8 mouse cellular contexts compared by ENCODE assay signal in the genomic region with DNA sequence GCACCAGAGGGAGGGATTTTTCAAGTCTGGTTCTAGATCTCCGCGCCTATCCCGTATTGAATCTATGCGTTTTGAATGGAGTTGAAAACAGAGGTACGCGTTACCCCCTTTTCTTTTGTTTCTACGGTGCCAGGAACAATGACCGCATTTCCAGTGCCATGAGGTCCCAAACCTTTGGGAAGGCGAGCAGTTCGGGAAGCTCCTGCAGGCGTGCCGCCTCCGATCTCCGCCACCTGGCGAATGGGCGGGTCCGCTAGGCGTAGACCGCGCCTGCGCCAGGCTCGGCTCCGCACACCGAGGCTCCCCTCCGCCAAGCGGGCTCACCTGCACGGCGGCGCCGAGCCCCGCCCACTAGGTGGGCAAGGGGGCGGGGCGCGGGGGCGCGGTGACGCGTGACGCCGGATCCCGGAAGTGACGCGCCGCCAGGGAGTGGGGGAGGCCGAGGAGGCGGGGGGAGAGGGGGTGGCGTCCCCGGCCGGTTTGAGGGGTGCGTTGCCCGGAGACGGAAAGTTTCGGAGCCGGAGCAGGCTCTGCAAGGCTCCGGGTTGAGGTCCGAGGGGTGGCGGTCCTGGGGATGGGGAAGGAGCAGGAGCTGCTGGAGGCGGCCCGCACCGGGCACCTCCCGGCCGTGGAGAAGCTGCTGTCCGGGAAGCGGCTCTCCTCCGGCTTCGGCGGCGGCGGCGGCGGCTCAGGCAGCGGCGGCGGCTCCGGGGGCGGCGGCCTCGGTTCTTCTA. TPM values are rescaled to one million over a fixed set of nuclear protein-coding genes. Genes with fewer than 3 reads are reported as not detected.
DNase-seq lines count a peak whose midpoint lies in the region; ATAC-seq and TF ChIP-seq lines count a peak whose summit lies in the region.

A gene (plus strand): TSS at position 419 of the 734 bp plus-strand sequence.

- WGBS in forebrain, embryonic 13.5 days: under 1% methylated on average over 70 of the region's 78 CpGs
- under 1% methylated on average over 78 of the region's 78 CpGs for WGBS in lung, embryonic 14.5 days
- under 1% methylated on average over 76 of the region's 78 CpGs for WGBS in olfactory bulb, adult 2 months
- 1% methylated on average over 77 of the region's 78 CpGs for WGBS in thymus, adult 2 months

- no peaks in the 10 kb centered on the region for H3K9me3 ChIP-seq in ES-Bruce4 (replicated peaks; ENCODE audit: control insufficient read depth, insufficient read depth, low read length, poor library complexity, severe bottlenecking)
- H3K9me3 ChIP-seq in forebrain, embryonic 13.5 days (replicated peaks): no peaks in the 10 kb centered on the region
- no peaks in the 10 kb centered on the region for H3K9me3 ChIP-seq in lung, embryonic 14.5 days (ENCODE audit: low read depth, low read length)

- H3K4me1 ChIP-seq in ES-Bruce4 (ENCODE audit: control insufficient read depth, insufficient read depth, low read length): no peaks in the 10 kb centered on the region
- peaks cover 49% of the 10 kb centered on the region for H3K4me1 ChIP-seq in forebrain, embryonic 13.5 days
- peaks cover 3% of the 10 kb centered on the region; the same call in 1 of the 2 replicates for H3K4me1 ChIP-seq in lung, embryonic 14.5 days (ENCODE audit: insufficient read depth)
- H3K4me1 ChIP-seq in olfactory bulb, adult 2 months (ENCODE audit: control insufficient read depth, insufficient read depth, low read length): peaks cover 10% of the 10 kb centered on the region; the same call in 1 of the 2 replicates
- H3K4me1 ChIP-seq in thymus, adult 2 months (replicated peaks; ENCODE audit: control insufficient read depth, insufficient read depth, low read length): peaks cover 16% of the 10 kb centered on the region

- peak within 1 kb of the TSS; percentile 78 for H3K9ac ChIP-seq in ES-Bruce4 (ENCODE audit: low read depth, poor library complexity, severe bottlenecking)
- H3K9ac ChIP-seq in forebrain, embryonic 13.5 days: peak within 1 kb of the TSS; percentile 90
- peak within 1 kb of the TSS; percentile 90 for H3K9ac ChIP-seq in lung, embryonic 14.5 days

- intact Hi-C loops in heart, postnatal 10 days (cut with DNase I): loop anchor here (1.0 to 5.0 kb wide), 3 partner anchors 61 to 263 kb away; no protein-coding TSS in a partner anchor

- no peak for TF ChIP-seq EP300 in ES-Bruce4 (IDR thresholded peaks at IDR 0.05; ENCODE audit: insufficient read depth, low read depth, low read length)

- peak within 1 kb of the TSS; percentile 8; the same call in 1 of the 2 replicates for H3K27ac ChIP-seq in ES-Bruce4 (ENCODE audit: insufficient read depth, low read length)
- H3K27ac ChIP-seq in forebrain, embryonic 13.5 days: peak within 1 kb of the TSS; percentile 89
- H3K27ac ChIP-seq in lung, embryonic 14.5 days (ENCODE audit: low read depth): peak within 1 kb of the TSS; percentile 89
- H3K27ac ChIP-seq in olfactory bulb, adult 2 months (ENCODE audit: insufficient read depth, low read depth, low read length): 0 out of 2 replicates have a peak within 1 kb of the TSS, but pooled peaks have one; percentile 14
- H3K27ac ChIP-seq in thymus, adult 2 months (ENCODE audit: control insufficient read depth, insufficient read depth, low read length): peak within 1 kb of the TSS; percentile 65

- peak; percentile 72 for DNase-seq in c-Kit-positive CD71-positive TER-119-positive erythroid progenitor cells, embryonic 14.5 days (ENCODE audit: low spot score)
- peak; percentile 88 to 90 for DNase-seq in heart, postnatal 10 days
- DNase-seq in layer of hippocampus, adult 18-20 months (ENCODE audit: low spot score in 2 of 2): peak; percentile 70 to 79
- DNase-seq in lung, embryonic 14.5 days: peak; percentile 89
- DNase-seq in thymus, adult 2 months: peak; percentile 89

- TF ChIP-seq POLR2A in ES-Bruce4 (IDR thresholded peaks at IDR 0.05; ENCODE audit: insufficient read depth, low read length): peak; percentile 99
- TF ChIP-seq POLR2A in olfactory bulb, adult 2 months (IDR thresholded peaks at IDR 0.05; ENCODE audit: insufficient read depth, low read depth, low read length): peak; percentile 29; the same call in 1 of the 2 replicates
- TF ChIP-seq POLR2A in thymus, adult 2 months (IDR thresholded peaks at IDR 0.05; ENCODE audit: control insufficient read depth, extremely low read depth, insufficient read depth, low read length, poor library complexity): peak; percentile 71

- H3K36me3 ChIP-seq in ES-Bruce4 (ENCODE audit: control insufficient read depth, insufficient read depth, low read length, poor library complexity, severe bottlenecking): peaks cover 2% of the 10 kb centered on the region; the same call in 1 of the 2 replicates
- peaks cover 14% of the 10 kb centered on the region for H3K36me3 ChIP-seq in forebrain, embryonic 13.5 days (ENCODE audit: poor library complexity, severe bottlenecking)
- peaks cover 18% of the 10 kb centered on the region; the same call in 1 of the 2 replicates for H3K36me3 ChIP-seq in lung, embryonic 14.5 days (ENCODE audit: insufficient read depth)
- H3K36me3 ChIP-seq in thymus, adult 2 months (ENCODE audit: control insufficient read depth, insufficient read depth, low read length): no peaks in the 10 kb centered on the region

- H3K27me3 ChIP-seq in ES-Bruce4 (ENCODE audit: control insufficient read depth, insufficient read depth, low read length, poor library complexity, severe bottlenecking): no peaks in the 10 kb centered on the region
- H3K27me3 ChIP-seq in forebrain, embryonic 13.5 days: no peaks in the 10 kb centered on the region
- no peaks in the 10 kb centered on the region for H3K27me3 ChIP-seq in lung, embryonic 14.5 days (ENCODE audit: insufficient read depth, low read length)
- H3K27me3 ChIP-seq in thymus, adult 2 months (ENCODE audit: control insufficient read depth, insufficient read depth, low read length): no peaks in the 10 kb centered on the region

- H3K4me2 ChIP-seq in forebrain, embryonic 13.5 days: peak within 1 kb of the TSS; percentile 95
- peak within 1 kb of the TSS; percentile 72 for H3K4me2 ChIP-seq in lung, embryonic 14.5 days

- H3K4me3 ChIP-seq in ES-Bruce4 (ENCODE audit: low read depth, low read length): peak within 1 kb of the TSS; percentile 90
- H3K4me3 ChIP-seq in forebrain, embryonic 13.5 days: peak within 1 kb of the TSS; percentile 92
- peak within 1 kb of the TSS; percentile 93 for H3K4me3 ChIP-seq in lung, embryonic 14.5 days (ENCODE audit: low read depth, low read length)
- peak within 1 kb of the TSS; percentile 81 for H3K4me3 ChIP-seq in olfactory bulb, adult 2 months (ENCODE audit: insufficient read depth, low read depth, low read length)
- peak within 1 kb of the TSS; percentile 56 for H3K4me3 ChIP-seq in thymus, adult 2 months (ENCODE audit: control insufficient read depth, insufficient read depth, low read length)

- peak; percentile 87 for ATAC-seq in forebrain, embryonic 13.5 days
- ATAC-seq in lung, embryonic 14.5 days (ENCODE audit: insufficient read depth): peak; percentile 84

- TF ChIP-seq CTCF in ES-Bruce4 (IDR thresholded peaks at IDR 0.05; ENCODE audit: low read depth, low read length): no peak
- TF ChIP-seq CTCF in lung, embryonic 14.5 days (IDR thresholded peaks at IDR 0.05; ENCODE audit: low read depth): no peak; the same call in 1 of the 2 replicates
- no peak for TF ChIP-seq CTCF in olfactory bulb, adult 2 months (IDR thresholded peaks at IDR 0.05; ENCODE audit: insufficient read depth, low read depth, low read length)
- TF ChIP-seq CTCF in thymus, adult 2 months (IDR thresholded peaks at IDR 0.05; ENCODE audit: borderline replicate concordance, control insufficient read depth, extremely low read depth, insufficient read depth, low read length, poor library complexity): peak; percentile 29; the same call in 1 of the 2 replicates

RNA-seq across cellular contexts. Expression of the gene that starts here (rescaled TPM):
- 20.9 and 23.7 TPM in 2 replicates for polyA plus RNA-seq in ES-Bruce4 (2011; ENCODE audit: insufficient read depth, insufficient read length, low read depth, missing spikeins)
- 45.2 and 49.8 TPM in 2 replicates for polyA plus RNA-seq in forebrain, embryonic 13.5 days (2015; fragmentation: Nextera tagmentation; extraction: Ambion mirVana)
- total RNA-seq in heart, postnatal 10 days (2021): 10 to 100 TPM; 64.7 to 68.0 TPM
- total RNA-seq in layer of hippocampus, adult 18-20 months (2021): 10 to 100 TPM; 37.2 to 41.4 TPM
- 18.7 and 19.4 TPM in 2 replicates for polyA plus RNA-seq in lung, embryonic 14.5 days (2014; fragmentation: Nextera tagmentation; extraction: Ambion mirVana)
- polyA plus RNA-seq in olfactory bulb, adult 2 months (2012; ENCODE audit: insufficient read depth, insufficient read length, low replicate concordance, missing spikeins): not detected in 2 replicates
- polyA plus RNA-seq in thymus, adult 2 months (2012; rRNA removed): 103 and 109 TPM in 2 replicates

Comparison
In these comparisons a context has a peak if more than half of its experiments do, and no peak if none do; other contexts are left out.
1. Peak in every context shown above with its lines: DNase-seq, ATAC-seq, H3K4me3 ChIP-seq and H3K27ac ChIP-seq.
2. H3K27ac ChIP-seq: peak in every context shown above with its lines; median percentile 89 in forebrain, embryonic 13.5 days; 89 in lung, embryonic 14.5 days; 65 in thymus, adult 2 months; 14 in olfactory bulb, adult 2 months; 8 in ES-Bruce4.
3. POLR2A ChIP-seq: peak in every context shown above with its lines; median percentile 99 in ES-Bruce4; 71 in thymus, adult 2 months; 29 in olfactory bulb, adult 2 months.